Mouse (Mus musculus): ENCODE measurements around the gene Scn5a. TPM values are rescaled to one million over a fixed set of nuclear protein-coding genes. Genes with fewer than 3 reads are reported as not detected.

Scn5a gene
- total and polyA plus RNA-seq, 3 experiments: 0.03 TPM; not detected in 2

- TF ChIP-seq ZMIZ1 (IDR thresholded peaks at IDR 0.05; ENCODE audit: low read depth, low read length) (no peak), TAL1 (IDR thresholded peaks at IDR 0.05; ENCODE audit: low read length) (no peak), GATA1 (IDR thresholded peaks at IDR 0.05; ENCODE audit: low read depth, low read length) (no peak), CTCF (IDR thresholded peaks at IDR 0.05 in 2 of 3, conservative IDR thresholded peaks at IDR 0.05 in 1 of 3; ENCODE audit: control insufficient read depth in 1 of 3, insufficient read depth in 1 of 3, low read depth in 2 of 3, low read length in 3 of 3, poor library complexity in 1 of 3, severe bottlenecking in 1 of 3) (no peak), GABPA (IDR thresholded peaks at IDR 0.05; ENCODE audit: low read depth, low read length) (no peak), KAT2A (conservative IDR thresholded peaks at IDR 0.05; ENCODE audit: low read depth, low read length) (no peak), RAD21 (IDR thresholded peaks at IDR 0.05; ENCODE audit: low read depth, low read length) (no peak), SMC3 (IDR thresholded peaks at IDR 0.05; ENCODE audit: low read depth, low read length) (no peak), E2F4 (IDR thresholded peaks at IDR 0.05; ENCODE audit: borderline replicate concordance, low read depth, low read length) (no peak), MAFK (IDR thresholded peaks at IDR 0.05; ENCODE audit: borderline replicate concordance, low read depth, low read length) (no peak), RCOR1 (IDR thresholded peaks at IDR 0.05; ENCODE audit: low read depth, low read length) (no peak)
- Histone ChIP-seq H3K9me3 (replicated peaks; ENCODE audit: insufficient read depth, low read length) (no peaks in the 10 kb centered on the region), H3K4me3 (ENCODE audit: control insufficient read depth in 1 of 2, insufficient read depth in 1 of 2, low read depth in 2 of 2, low read length in 2 of 2) (no peak overlapping the region), H3K36me3 (ENCODE audit: control insufficient read depth in 1 of 2, insufficient read depth in 2 of 2, low read length in 2 of 2) (no peaks in the 10 kb centered on the region), H3K27ac (ENCODE audit: control insufficient read depth, low read depth, low read length) (no peak overlapping the region), H3K27me3 (ENCODE audit: control insufficient read depth in 1 of 2, insufficient read depth in 2 of 2, low read length in 2 of 2) (no peaks in the 10 kb centered on the region), H3K79me2 (ENCODE audit: control insufficient read depth, insufficient read depth, low read length, poor library complexity) (no peaks in the 10 kb centered on the region; the same call in 1 of the 2 replicates), H3K4me1 (ENCODE audit: control insufficient read depth in 1 of 2, insufficient read depth in 2 of 2, low read length in 2 of 2) (no peaks in the 10 kb centered on the region), H3K9ac (ENCODE audit: control insufficient read depth, low read depth, low read length, poor library complexity, severe bottlenecking) (no peak overlapping the region)
- DNase-seq (ENCODE audit: low read depth, low spot score): no peak
These were observed 4.5 kb downstream of the Scn5a start for GRCm38 (mm10) chr9:119574366-119574765.

GRCm38 (mm10) chr9:119573009-119573408 is 5.8 kb downstream of the Scn5a start:
- Histone ChIP-seq H3K36me3 (ENCODE audit: control insufficient read depth in 1 of 2, insufficient read depth in 2 of 2, low read length in 2 of 2) (no peaks in the 10 kb centered on the region), H3K9me3 (replicated peaks; ENCODE audit: insufficient read depth, low read length) (no peaks in the 10 kb centered on the region), H3K4me3 (ENCODE audit: control insufficient read depth in 1 of 2, insufficient read depth in 1 of 2, low read depth in 2 of 2, low read length in 2 of 2) (no peak overlapping the region), H3K27ac (ENCODE audit: control insufficient read depth, low read depth, low read length) (no peak overlapping the region), H3K4me1 (ENCODE audit: control insufficient read depth in 1 of 2, insufficient read depth in 2 of 2, low read length in 2 of 2) (no peaks in the 10 kb centered on the region), H3K9ac (ENCODE audit: control insufficient read depth, low read depth, low read length, poor library complexity, severe bottlenecking) (no peak overlapping the region), H3K27me3 (ENCODE audit: control insufficient read depth in 1 of 2, insufficient read depth in 2 of 2, low read length in 2 of 2) (no peaks in the 10 kb centered on the region), H3K79me2 (ENCODE audit: control insufficient read depth, insufficient read depth, low read length, poor library complexity) (no peaks in the 10 kb centered on the region; the same call in 1 of the 2 replicates)
- DNase-seq (ENCODE audit: low read depth, low spot score): no peak
- TF ChIP-seq ZKSCAN1 (IDR thresholded peaks at IDR 0.05; ENCODE audit: low read depth, low read length): no peak

- TF ChIP-seq ETS1 (IDR thresholded peaks at IDR 0.05; ENCODE audit: low read depth, low read length): no peak
- no peak for TF ChIP-seq EP300 (IDR thresholded peaks at IDR 0.05; ENCODE audit: low read depth in 1 of 2, low read length in 2 of 2)
- no peak for TF ChIP-seq KAT2A (conservative IDR thresholded peaks at IDR 0.05; ENCODE audit: low read depth, low read length)
- TF ChIP-seq CHD1 (IDR thresholded peaks at IDR 0.05; ENCODE audit: low read depth, low read length): no peak
- no peak for TF ChIP-seq MYB (IDR thresholded peaks at IDR 0.05; ENCODE audit: low read depth, low read length)
- no peak for TF ChIP-seq USF1 (IDR thresholded peaks at IDR 0.05; ENCODE audit: low read depth, low read length)
- no peak for TF ChIP-seq CTCF (IDR thresholded peaks at IDR 0.05 in 2 of 3, conservative IDR thresholded peaks at IDR 0.05 in 1 of 3; ENCODE audit: control insufficient read depth in 1 of 3, insufficient read depth in 1 of 3, low read depth in 2 of 3, low read length in 3 of 3, poor library complexity in 1 of 3, severe bottlenecking in 1 of 3)
- TF ChIP-seq MXI1 (IDR thresholded peaks at IDR 0.05; ENCODE audit: low read depth, low read length): no peak
- TF ChIP-seq GABPA (IDR thresholded peaks at IDR 0.05; ENCODE audit: low read depth, low read length): no peak
- no peak for TF ChIP-seq HCFC1 (IDR thresholded peaks at IDR 0.05; ENCODE audit: low read depth, low read length)
- no peak for TF ChIP-seq BHLHE40 (IDR thresholded peaks at IDR 0.05; ENCODE audit: borderline replicate concordance, low read depth, low read length)
- no peak for TF ChIP-seq E2F4 (IDR thresholded peaks at IDR 0.05; ENCODE audit: borderline replicate concordance, low read depth, low read length)
- TF ChIP-seq MAZ (IDR thresholded peaks at IDR 0.05; ENCODE audit: low read depth, low read length): no peak
- no peak for TF ChIP-seq ELF1 (IDR thresholded peaks at IDR 0.05; ENCODE audit: low read depth, low read length)
- no peak for TF ChIP-seq RCOR1 (IDR thresholded peaks at IDR 0.05; ENCODE audit: low read depth, low read length)
- no peak for TF ChIP-seq POLR2AphosphoS2 (IDR thresholded peaks at IDR 0.05; ENCODE audit: low read length)
- no peak for TF ChIP-seq MAX (IDR thresholded peaks at IDR 0.05; ENCODE audit: low read length)
- TF ChIP-seq ZMIZ1 (IDR thresholded peaks at IDR 0.05; ENCODE audit: low read depth, low read length): no peak
- no peak for TF ChIP-seq UBTF (IDR thresholded peaks at IDR 0.05; ENCODE audit: borderline replicate concordance, insufficient read depth, low read depth, low read length)
- DNase-seq (ENCODE audit: low read depth, low spot score): no peak
- no peak overlapping the region for H3K4me3 ChIP-seq (ENCODE audit: control insufficient read depth in 1 of 2, insufficient read depth in 1 of 2, low read depth in 2 of 2, low read length in 2 of 2)
- H3K79me2 ChIP-seq (ENCODE audit: control insufficient read depth, insufficient read depth, low read length, poor library complexity): no peaks in the 10 kb centered on the region; the same call in 1 of the 2 replicates
- H3K27ac ChIP-seq (ENCODE audit: control insufficient read depth, low read depth, low read length): no peak overlapping the region
- no peaks in the 10 kb centered on the region for H3K9me3 ChIP-seq (replicated peaks; ENCODE audit: insufficient read depth, low read length)
- H3K4me1 ChIP-seq (ENCODE audit: control insufficient read depth in 1 of 2, insufficient read depth in 2 of 2, low read length in 2 of 2): no peaks in the 10 kb centered on the region
- no peaks in the 10 kb centered on the region for H3K36me3 ChIP-seq (ENCODE audit: control insufficient read depth in 1 of 2, insufficient read depth in 2 of 2, low read length in 2 of 2)
- no peaks in the 10 kb centered on the region for H3K27me3 ChIP-seq (ENCODE audit: control insufficient read depth in 1 of 2, insufficient read depth in 2 of 2, low read length in 2 of 2)
- H3K9ac ChIP-seq (ENCODE audit: control insufficient read depth, low read depth, low read length, poor library complexity, severe bottlenecking): no peak overlapping the region
These were observed 7.4 kb downstream of the Scn5a start for GRCm38 (mm10) chr9:119571411-119571888.
